Mouse (Mus musculus) E14TG2a.4 (cell line): ENCODE data around the gene Dnah2.

ENCODE experiments used
- H3K27me3 ChIP-seq: 2 replicates; pipeline ENCODE4 v1.6.1; 2014; ENCODE audit warnings: low read length, control low read depth; ENCODE audit not compliant: insufficient read depth
- H3K36me3 ChIP-seq: 2 replicates; pipeline ENCODE4 v1.6.1; 2014; ENCODE audit warnings: low read length, control low read depth; ENCODE audit not compliant: insufficient read depth
- H3K4me1 ChIP-seq: replicated peaks from 2 replicates; pipeline ENCODE4 v1.6.1; 2014; ENCODE audit warnings: low read depth, low read length, control low read depth
- H3K4me3 ChIP-seq: replicated peaks from 2 replicates; pipeline ENCODE4 v1.5.1; 2014; ENCODE audit warnings: mild to moderate bottlenecking, low read length
- H3K9me3 ChIP-seq: 2 replicates; pipeline ENCODE4 v1.6.1; 2014; ENCODE audit warnings: low read length, control low read depth
- CTCF ChIP-seq: conservative IDR thresholded peaks from 2 replicates; pipeline ENCODE4 v1.5.1; 2014; ENCODE audit warnings: low read length
- NANOG ChIP-seq: IDR thresholded peaks from 2 replicates; pipeline ENCODE4 v1.6.1; 2014; ENCODE audit warnings: borderline replicate concordance, low read length, mixed read lengths
- POU5F1 ChIP-seq: IDR thresholded peaks from 2 replicates; pipeline ENCODE4 v1.6.1; 2014; ENCODE audit warnings: low read length, borderline replicate concordance

Dnah2 gene

GRCm38 (mm10) chr11:69419813-69420553 is 128.9 kb downstream of the Dnah2 start:
- Histone ChIP-seq H3K4me3 (peak overlapping the region; percentile 83), H3K27me3 (peaks cover 36% of the 10 kb centered on the region), H3K36me3 (no peaks in the 10 kb centered on the region), H3K9me3 (no peaks in the 10 kb centered on the region), H3K4me1 (peaks cover 53% of the 10 kb centered on the region)
- no peak for TF ChIP-seq CTCF
- no peak for TF ChIP-seq POU5F1
- no peak for TF ChIP-seq NANOG

GRCm38 (mm10) chr11:69419443-69419812 is 129.5 kb downstream of the Dnah2 start:
- no peaks in the 10 kb centered on the region for H3K9me3 ChIP-seq
- H3K4me3 ChIP-seq, result peak overlapping the region; percentile 83
- H3K4me1 ChIP-seq, result peaks cover 58% of the 10 kb centered on the region
- peaks cover 35% of the 10 kb centered on the region for H3K27me3 ChIP-seq
- H3K36me3 ChIP-seq, result no peaks in the 10 kb centered on the region
- TF ChIP-seq POU5F1 (no peak), CTCF (no peak)

- Histone ChIP-seq H3K9me3 (no peaks in the 10 kb centered on the region), H3K4me3 (peak overlapping the region; percentile 83), H3K36me3 (no peaks in the 10 kb centered on the region), H3K27me3 (peaks cover 29% of the 10 kb centered on the region), H3K4me1 (peaks cover 65% of the 10 kb centered on the region)
- TF ChIP-seq CTCF (no peak), POU5F1 (no peak), NANOG (no peak)
These were observed 130.1 kb downstream of the Dnah2 start for GRCm38 (mm10) chr11:69418481-69419442.

GRCm38 (mm10) chr11:69417449-69418384 is 131.2 kb downstream of the Dnah2 start:
- H3K4me1 ChIP-seq, result peaks cover 75% of the 10 kb centered on the region
- TF ChIP-seq NANOG (no peak), CTCF (no peak), POU5F1 (no peak)
- no peaks in the 10 kb centered on the region for H3K9me3 ChIP-seq
- peaks cover 20% of the 10 kb centered on the region for H3K27me3 ChIP-seq
- peak overlapping the region; percentile 83 for H3K4me3 ChIP-seq
- peaks cover 2% of the 10 kb centered on the region for H3K36me3 ChIP-seq

DNA sequence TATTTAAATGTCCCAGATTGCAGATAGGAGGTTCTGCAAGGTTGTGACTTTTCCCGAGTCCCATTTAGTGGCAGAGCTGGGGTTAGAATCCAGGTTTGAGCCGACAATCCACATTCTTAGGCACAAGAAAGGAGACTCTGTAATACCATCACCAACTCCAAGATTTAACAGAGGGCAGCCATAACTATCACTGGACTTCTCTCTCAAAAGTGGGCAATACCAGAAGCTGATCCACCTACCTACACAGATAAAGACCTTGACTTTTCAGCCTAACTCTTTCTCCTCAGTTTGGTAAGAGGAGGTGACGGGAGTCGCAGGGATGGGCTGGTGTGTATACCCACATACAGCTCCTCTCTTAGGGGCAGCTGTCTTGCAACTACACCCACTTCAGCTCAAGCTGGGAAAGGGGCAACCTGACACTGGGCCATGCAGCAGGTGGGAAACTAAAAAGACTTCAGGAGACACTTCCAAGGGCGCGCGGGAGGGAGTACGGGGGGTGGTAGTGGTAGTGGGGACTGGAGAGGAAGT is 131.9 kb downstream of the Dnah2 start:
- Histone ChIP-seq H3K4me3 (peak overlapping the region; percentile 83), H3K9me3 (no peaks in the 10 kb centered on the region), H3K4me1 (peaks cover 83% of the 10 kb centered on the region), H3K27me3 (peaks cover 15% of the 10 kb centered on the region), H3K36me3 (peaks cover 9% of the 10 kb centered on the region)
- TF ChIP-seq NANOG (no peak), CTCF (no peak), POU5F1 (no peak)

GRCm38 (mm10) chr11:69416509-69416908 is 132.4 kb downstream of the Dnah2 start:
- Histone ChIP-seq H3K27me3 (peaks cover 13% of the 10 kb centered on the region; the same call in 1 of the 2 replicates), H3K36me3 (peaks cover 11% of the 10 kb centered on the region), H3K4me3 (peak overlapping the region; percentile 83), H3K4me1 (peaks cover 83% of the 10 kb centered on the region), H3K9me3 (no peaks in the 10 kb centered on the region)
- TF ChIP-seq CTCF, result no peak
- TF ChIP-seq POU5F1, result no peak
- no peak for TF ChIP-seq NANOG

DNA sequence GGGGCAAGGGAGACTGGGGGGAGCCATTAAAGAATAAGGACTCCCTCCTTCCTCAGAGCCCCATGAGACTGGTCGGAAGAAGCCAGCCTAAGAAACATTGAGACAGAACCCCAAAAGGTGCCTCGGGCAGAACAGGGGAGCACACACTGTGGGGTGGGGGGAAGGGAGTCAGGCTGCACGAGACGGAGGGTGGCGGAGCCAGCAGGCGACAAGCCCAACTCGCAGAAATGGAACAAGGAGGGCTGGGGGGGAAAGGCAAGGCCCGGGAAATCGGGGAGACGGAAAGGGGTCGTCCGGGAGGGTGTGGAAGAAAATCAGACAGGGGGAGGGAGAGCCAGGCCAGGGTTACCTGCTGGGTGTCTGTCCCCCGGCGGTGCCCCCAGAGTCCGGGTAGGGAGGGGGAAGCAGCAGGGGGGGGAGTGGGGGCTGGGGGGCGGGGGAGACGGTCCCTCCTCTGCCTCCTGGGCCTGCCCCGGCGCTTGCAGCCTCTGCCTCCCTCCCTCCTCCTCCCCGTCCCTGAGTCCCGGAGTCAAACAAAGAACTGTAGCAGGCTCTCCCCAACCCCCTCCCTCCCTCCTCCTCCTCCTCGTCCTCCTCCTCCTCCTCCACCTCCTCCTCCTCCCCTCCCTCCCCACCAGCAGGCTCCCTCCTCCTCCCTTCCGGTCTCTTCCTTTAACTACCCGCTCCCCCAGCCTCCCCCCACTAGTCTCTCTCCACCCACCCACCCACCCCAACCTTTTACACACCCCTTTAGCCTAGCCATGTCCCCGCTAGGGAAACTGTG is 133.1 kb downstream of the Dnah2 start:
- peaks cover 11% of the 10 kb centered on the region for H3K36me3 ChIP-seq

More for the DNA sequence above, 133.1 kb downstream of the Dnah2 start:
- peak overlapping the region; percentile 88 for H3K4me3 ChIP-seq
- 0 out of 2 replicates have a peak, but pooled peaks cover 6% of the 10 kb centered on the region for H3K27me3 ChIP-seq
- H3K4me1 ChIP-seq, result peaks cover 76% of the 10 kb centered on the region
- TF ChIP-seq CTCF (no peak), NANOG (no peak), POU5F1 (no peak)
- no peaks in the 10 kb centered on the region for H3K9me3 ChIP-seq
